Mouse (Mus musculus): Measurements from ENCODE around the gene Cyp2d11. TPM values are rescaled to one million over a fixed set of nuclear protein-coding genes. Genes with fewer than 3 reads are reported as not detected.
A peak's percentile ranks its signal among the peaks of the same experiment; 100 is the strongest.
"Not testable (repeated sequence)": the region's sequence is repeated elsewhere in the genome, so short reads cannot be mapped to it uniquely, and the experiment has no call there.

The Cyp2d11 gene
- polyA plus RNA-seq, 1 experiment from 2014 or later = not detected

- DNase-seq (ENCODE audit: low spot score); ATAC-seq (replicated peaks; ENCODE audit: low FRiP score, low TSS enrichment, low read depth); H3K36me3 ChIP-seq (ENCODE audit: control insufficient read depth, insufficient read depth, low read length); H3K9me3 ChIP-seq (ENCODE audit: control insufficient read depth, low read length); H3K9ac ChIP-seq (ENCODE audit: low read length); H3K27ac ChIP-seq (ENCODE audit: low read depth); H3K27me3 ChIP-seq (replicated peaks; ENCODE audit: control insufficient read depth, insufficient read depth, low read length); H3K4me2 ChIP-seq (ENCODE audit: low read length); H3K4me3 ChIP-seq (ENCODE audit: low read depth, low read length); H3K4me1 ChIP-seq (replicated peaks; ENCODE audit: control insufficient read depth, insufficient read depth, low read length): not testable (repeated sequence)
- WGBS = 72% methylated on average over 3 of the region's 3 CpGs
These were observed 2.1 kb upstream of the Cyp2d11 start for GRCm38 (mm10) chr15:82395955-82396354.

- not testable (repeated sequence) for H3K9ac ChIP-seq (ENCODE audit: low read length); ATAC-seq (replicated peaks; ENCODE audit: low FRiP score, low TSS enrichment, low read depth); H3K9me3 ChIP-seq (ENCODE audit: control insufficient read depth, low read length); H3K36me3 ChIP-seq (ENCODE audit: control insufficient read depth, insufficient read depth, low read length); DNase-seq (ENCODE audit: low spot score); H3K4me1 ChIP-seq (replicated peaks; ENCODE audit: control insufficient read depth, insufficient read depth, low read length); H3K4me2 ChIP-seq (ENCODE audit: low read length); H3K4me3 ChIP-seq (ENCODE audit: low read depth, low read length); H3K27ac ChIP-seq (ENCODE audit: low read depth); H3K27me3 ChIP-seq (replicated peaks; ENCODE audit: control insufficient read depth, insufficient read depth, low read length)
- 90% methylated on average over 9 of the region's 10 CpGs for WGBS
These were observed 3.9 kb downstream of the Cyp2d11 start for GRCm38 (mm10) chr15:82389916-82390315.

- no peak for ATAC-seq (replicated peaks; ENCODE audit: low FRiP score, low TSS enrichment, low read depth)
These were observed 8.1 kb downstream of the Cyp2d11 start for GRCm38 (mm10) chr15:82385729-82386128.

GRCm38 (mm10) chr15:82382441-82382840, 11.4 kb downstream of the Cyp2d11 start:
- Histone ChIP-seq H3K4me2 (ENCODE audit: low read length) (no peak overlapping the region), H3K27me3 (replicated peaks; ENCODE audit: control insufficient read depth, insufficient read depth, low read length) (no peaks in the 10 kb centered on the region), H3K4me1 (replicated peaks; ENCODE audit: control insufficient read depth, insufficient read depth, low read length) (peaks cover 23% of the 10 kb centered on the region; the same call in 1 of the 2 replicates), H3K36me3 (ENCODE audit: control insufficient read depth, insufficient read depth, low read length) (no peaks in the 10 kb centered on the region), H3K27ac (ENCODE audit: low read depth) (no peak overlapping the region), H3K9me3 (ENCODE audit: control insufficient read depth, low read length) (no peaks in the 10 kb centered on the region), H3K4me3 (ENCODE audit: low read depth, low read length) (no peak overlapping the region), H3K9ac (ENCODE audit: low read length) (no peak overlapping the region)
- ATAC-seq (replicated peaks; ENCODE audit: low FRiP score, low TSS enrichment, low read depth) = no peak
- no peak for DNase-seq (ENCODE audit: low spot score)
- WGBS = 87% methylated on average over 2 of the region's 2 CpGs

More at GRCm38 (mm10) chr15:82385729-82386128, 8.1 kb downstream of the Cyp2d11 start:
- Histone ChIP-seq H3K4me1 (replicated peaks; ENCODE audit: control insufficient read depth, insufficient read depth, low read length) (0 out of 2 replicates have a peak, but pooled peaks cover 3% of the 10 kb centered on the region), H3K36me3 (ENCODE audit: control insufficient read depth, insufficient read depth, low read length) (no peaks in the 10 kb centered on the region), H3K27me3 (replicated peaks; ENCODE audit: control insufficient read depth, insufficient read depth, low read length) (no peaks in the 10 kb centered on the region), H3K4me2 (ENCODE audit: low read length) (no peak overlapping the region), H3K4me3 (ENCODE audit: low read depth, low read length) (no peak overlapping the region), H3K27ac (ENCODE audit: low read depth) (no peak overlapping the region), H3K9ac (ENCODE audit: low read length) (no peak overlapping the region), H3K9me3 (ENCODE audit: control insufficient read depth, low read length) (no peaks in the 10 kb centered on the region)
- WGBS = 84% methylated on average over 2 of the region's 2 CpGs
- no peak for DNase-seq (ENCODE audit: low spot score)

- DNase-seq (ENCODE audit: low spot score) (peak; percentile 49), ATAC-seq (replicated peaks; ENCODE audit: low FRiP score, low TSS enrichment, low read depth) (peak; percentile 20; the same call in 1 of the 2 replicates)
- H3K9me3 ChIP-seq (ENCODE audit: control insufficient read depth, low read length) = no peaks in the 10 kb centered on the region
- peak overlapping the region; percentile 54; the same call in 1 of the 2 replicates for H3K27ac ChIP-seq (ENCODE audit: low read depth)
- WGBS = 22% methylated on average over 7 of the region's 7 CpGs
- H3K27me3 ChIP-seq (replicated peaks; ENCODE audit: control insufficient read depth, insufficient read depth, low read length) = no peaks in the 10 kb centered on the region
- H3K36me3 ChIP-seq (ENCODE audit: control insufficient read depth, insufficient read depth, low read length) = no peaks in the 10 kb centered on the region
- peak overlapping the region; percentile 65 for H3K4me2 ChIP-seq (ENCODE audit: low read length)
- H3K9ac ChIP-seq (ENCODE audit: low read length) = 0 out of 2 replicates have a peak overlapping the region, but pooled peaks have one; percentile 13
- peaks cover 23% of the 10 kb centered on the region; the same call in 1 of the 2 replicates for H3K4me1 ChIP-seq (replicated peaks; ENCODE audit: control insufficient read depth, insufficient read depth, low read length)
- peak overlapping the region; percentile 31 for H3K4me3 ChIP-seq (ENCODE audit: low read depth, low read length)
These were observed 13.1 kb downstream of the Cyp2d11 start for GRCm38 (mm10) chr15:82380714-82381062.

GRCm38 (mm10) chr15:82379871-82380713, 13.7 kb downstream of the Cyp2d11 start, which contains the start of gene Cyp2d22:
TSS of gene Cyp2d22 (minus strand) at chr15:82380260.
- H3K27me3 ChIP-seq (replicated peaks; ENCODE audit: control insufficient read depth, insufficient read depth, low read length) = no peaks in the 10 kb centered on the region
- DNase-seq (ENCODE audit: low spot score) = peak; percentile 76
- peak within 1 kb of the TSS; percentile 49 for H3K4me3 ChIP-seq (ENCODE audit: low read depth, low read length)
- peak within 1 kb of the TSS; percentile 87 for H3K27ac ChIP-seq (ENCODE audit: low read depth)
- peak within 1 kb of the TSS; percentile 50 for H3K9ac ChIP-seq (ENCODE audit: low read length)
- ATAC-seq (replicated peaks; ENCODE audit: low FRiP score, low TSS enrichment, low read depth) = peak; percentile 68
- H3K4me1 ChIP-seq (replicated peaks; ENCODE audit: control insufficient read depth, insufficient read depth, low read length) = peaks cover 23% of the 10 kb centered on the region; the same call in 1 of the 2 replicates
- H3K36me3 ChIP-seq (ENCODE audit: control insufficient read depth, insufficient read depth, low read length) = no peaks in the 10 kb centered on the region
- no peaks in the 10 kb centered on the region for H3K9me3 ChIP-seq (ENCODE audit: control insufficient read depth, low read length)
- H3K4me2 ChIP-seq (ENCODE audit: low read length) = peak within 1 kb of the TSS; percentile 65
- under 1% methylated on average over 19 of the region's 24 CpGs for WGBS

- whole genome bisulfite sequencing = 16% methylated on average over 7 of the region's 7 CpGs
- Histone ChIP-seq H3K9ac (ENCODE audit: low read length) (peak overlapping the region; percentile 50), H3K4me2 (ENCODE audit: low read length) (peak overlapping the region; percentile 65), H3K27me3 (replicated peaks; ENCODE audit: control insufficient read depth, insufficient read depth, low read length) (no peaks in the 10 kb centered on the region), H3K36me3 (ENCODE audit: control insufficient read depth, insufficient read depth, low read length) (no peaks in the 10 kb centered on the region), H3K4me1 (replicated peaks; ENCODE audit: control insufficient read depth, insufficient read depth, low read length) (peaks cover 23% of the 10 kb centered on the region; the same call in 1 of the 2 replicates), H3K9me3 (ENCODE audit: control insufficient read depth, low read length) (no peaks in the 10 kb centered on the region), H3K27ac (ENCODE audit: low read depth) (peak overlapping the region; percentile 87), H3K4me3 (ENCODE audit: low read depth, low read length) (peak overlapping the region; percentile 49)
- ATAC-seq (replicated peaks; ENCODE audit: low FRiP score, low TSS enrichment, low read depth) (peak; percentile 54), DNase-seq (ENCODE audit: low spot score) (no peak)
These were observed 14.3 kb downstream of the Cyp2d11 start for GRCm38 (mm10) chr15:82379511-82379870.

- whole genome bisulfite sequencing = 39% methylated on average over 15 of the region's 15 CpGs
- Histone ChIP-seq H3K4me2 (ENCODE audit: low read length) (peak overlapping the region; percentile 65), H3K27me3 (replicated peaks; ENCODE audit: control insufficient read depth, insufficient read depth, low read length) (no peaks in the 10 kb centered on the region), H3K9me3 (ENCODE audit: control insufficient read depth, low read length) (no peaks in the 10 kb centered on the region), H3K4me3 (ENCODE audit: low read depth, low read length) (no peak overlapping the region), H3K27ac (ENCODE audit: low read depth) (peak overlapping the region; percentile 87; the same call in 1 of the 2 replicates), H3K4me1 (replicated peaks; ENCODE audit: control insufficient read depth, insufficient read depth, low read length) (peaks cover 23% of the 10 kb centered on the region; the same call in 1 of the 2 replicates), H3K9ac (ENCODE audit: low read length) (no peak overlapping the region), H3K36me3 (ENCODE audit: control insufficient read depth, insufficient read depth, low read length) (0 out of 2 replicates have a peak, but pooled peaks cover 6% of the 10 kb centered on the region)
- peak; percentile 54 for DNase-seq (ENCODE audit: low spot score)
- no peak for ATAC-seq (replicated peaks; ENCODE audit: low FRiP score, low TSS enrichment, low read depth)
These were observed 15.3 kb downstream of the Cyp2d11 start for GRCm38 (mm10) chr15:82378261-82379180.

Measured in intestine, embryonic 14.5 days (tissue).